Mouse (Mus musculus): Measurements from ENCODE around the gene Hist1h2ag.

GRCm38 (mm10) chr13:22005605-22006333 lies 37.0 kb downstream of the Hist1h2ag start:
- TF ChIP-seq CTCF (IDR thresholded peaks at IDR 0.05; ENCODE audit: insufficient read depth, low read length) (no peak), POLR2A (IDR thresholded peaks at IDR 0.05; ENCODE audit: borderline replicate concordance, extremely low read depth, low read depth, low read length) (no peak)

Measured in lung, adult 2 months (tissue).